Mouse (Mus musculus) cortical plate, adult 2 months (tissue): ENCODE data around the gene Ppp2r3a.

Experiments used
- CTCF ChIP-seq: fragments of 200-500 bp; IDR thresholded peaks from 2 replicates; pipeline ENCODE4 v1.5.1; 2011; ENCODE audit warnings: mild to moderate bottlenecking, control low read depth, low read length; ENCODE audit not compliant: insufficient read depth; ENCODE audit errors: extremely low read depth
- POLR2A ChIP-seq: fragments of 200-500 bp; IDR thresholded peaks from 2 replicates; pipeline ENCODE4 v1.6.1; 2011; ENCODE audit warnings: mild to moderate bottlenecking, low read length, control low read depth; ENCODE audit not compliant: insufficient read depth; ENCODE audit errors: extremely low read depth

GRCm38 (mm10) chr9:101250981-101251643 lies 483 bp downstream of the Ppp2r3a start:
- TF ChIP-seq CTCF = no peak
- no peak for TF ChIP-seq POLR2A
